Mouse (Mus musculus) E14TG2a.4 (cell line): ENCODE data around the gene Gstm1.

Experiments
- CTCF ChIP-seq: conservative IDR thresholded peaks from 2 replicates; pipeline ENCODE4 v1.5.1; 2014; ENCODE audit warnings: low read length
- NANOG ChIP-seq: IDR thresholded peaks from 2 replicates; pipeline ENCODE4 v1.6.1; 2014; ENCODE audit warnings: borderline replicate concordance, low read length, mixed read lengths
- POU5F1 ChIP-seq: IDR thresholded peaks from 2 replicates; pipeline ENCODE4 v1.6.1; 2014; ENCODE audit warnings: low read length, borderline replicate concordance

DNA sequence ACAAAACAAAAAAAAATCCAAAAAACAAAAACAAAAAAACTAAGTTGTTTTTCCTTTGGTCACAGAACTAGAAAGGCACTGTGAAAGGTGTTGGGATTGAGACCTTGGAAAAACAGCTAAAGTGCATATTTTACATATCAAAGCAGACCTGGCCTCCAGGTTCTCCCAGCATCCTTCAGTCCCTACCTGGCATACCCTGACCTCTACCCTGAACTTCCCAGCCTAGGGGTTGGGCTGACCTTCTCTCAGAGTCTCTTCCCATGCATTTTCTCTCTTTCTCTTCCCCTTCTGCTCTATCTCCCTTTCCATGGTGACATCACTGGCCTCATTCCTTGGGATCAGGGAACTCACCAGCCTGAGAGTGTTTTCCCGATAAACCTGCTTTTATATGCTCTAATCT is 52.2 kb downstream of the Gstm1 start:
- TF ChIP-seq CTCF (no peak), POU5F1 (no peak), NANOG (no peak)
